Mouse (Mus musculus): ENCODE measurements around the gene Ears2. TPM values are rescaled to one million over a fixed set of nuclear protein-coding genes. Genes with fewer than 3 reads are reported as not detected.

The Ears2 gene
- 13.2 to 14.2 TPM (median 13.7 TPM) in 4 replicates for total RNA-seq (2023)

DNA sequence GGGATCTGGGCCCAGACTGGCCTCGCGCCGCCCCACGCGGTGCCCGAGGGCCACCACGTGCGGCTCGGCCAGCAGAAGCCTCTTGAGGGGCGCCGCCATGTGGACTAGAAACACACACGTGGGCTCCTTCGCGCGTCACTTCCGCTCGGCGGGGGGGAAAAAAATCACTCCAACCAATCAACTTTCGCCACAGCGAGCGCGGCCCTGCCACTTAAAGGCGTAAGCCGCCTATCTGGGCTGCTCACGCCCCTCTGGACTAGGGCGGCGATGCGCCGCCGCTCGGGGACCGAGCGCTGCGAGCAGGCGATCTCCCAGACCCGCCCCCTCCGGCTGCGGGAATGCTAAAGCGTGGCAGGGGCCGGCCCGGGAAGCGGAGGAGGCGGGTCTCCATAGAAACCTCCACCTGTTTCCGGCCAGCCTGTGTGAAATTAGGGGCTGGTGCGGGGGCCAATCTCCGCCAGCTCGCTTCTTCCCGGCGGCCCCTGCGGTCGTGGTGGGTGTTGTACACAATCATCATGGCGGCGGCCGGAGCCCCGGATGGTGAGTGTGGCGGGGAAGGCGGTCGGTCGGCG is at the start of gene Ears2, which contains the start of gene Ubfd1:
Gene Ears2 (minus strand): TSS at position 319 of the 572 bp plus-strand sequence.
Gene Ubfd1 (plus strand): TSS at position 231 of the 572 bp plus-strand sequence.

DNA sequence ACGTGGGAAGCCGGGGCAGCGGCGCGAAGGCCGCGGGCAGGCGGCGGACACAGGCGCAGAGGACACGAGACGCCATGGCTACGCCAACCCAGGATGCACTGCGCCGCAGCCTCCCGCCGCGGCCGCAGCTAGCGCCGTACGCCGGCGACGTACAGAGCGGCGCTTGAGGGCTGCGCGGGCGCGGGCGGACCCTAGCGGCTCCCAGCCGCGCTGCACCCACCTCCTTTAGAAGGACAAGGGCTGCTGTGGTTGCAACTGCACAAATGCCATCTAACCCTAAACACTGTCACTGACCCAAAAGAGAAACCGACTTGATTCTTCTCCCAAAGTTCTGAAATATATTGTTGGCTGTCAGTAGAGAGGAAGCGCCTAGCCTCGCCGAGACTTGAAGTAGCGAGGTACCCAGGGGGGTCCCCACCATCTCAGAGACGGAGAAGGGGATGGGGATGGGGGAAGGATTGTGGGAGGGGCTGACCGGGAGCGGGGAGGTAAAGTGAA is 34.7 kb upstream of the Ears2 start, which contains the start of gene Ndufab1:
Gene Ndufab1 (minus strand): TSS at position 140 of the 498 bp plus-strand sequence.

DNA sequence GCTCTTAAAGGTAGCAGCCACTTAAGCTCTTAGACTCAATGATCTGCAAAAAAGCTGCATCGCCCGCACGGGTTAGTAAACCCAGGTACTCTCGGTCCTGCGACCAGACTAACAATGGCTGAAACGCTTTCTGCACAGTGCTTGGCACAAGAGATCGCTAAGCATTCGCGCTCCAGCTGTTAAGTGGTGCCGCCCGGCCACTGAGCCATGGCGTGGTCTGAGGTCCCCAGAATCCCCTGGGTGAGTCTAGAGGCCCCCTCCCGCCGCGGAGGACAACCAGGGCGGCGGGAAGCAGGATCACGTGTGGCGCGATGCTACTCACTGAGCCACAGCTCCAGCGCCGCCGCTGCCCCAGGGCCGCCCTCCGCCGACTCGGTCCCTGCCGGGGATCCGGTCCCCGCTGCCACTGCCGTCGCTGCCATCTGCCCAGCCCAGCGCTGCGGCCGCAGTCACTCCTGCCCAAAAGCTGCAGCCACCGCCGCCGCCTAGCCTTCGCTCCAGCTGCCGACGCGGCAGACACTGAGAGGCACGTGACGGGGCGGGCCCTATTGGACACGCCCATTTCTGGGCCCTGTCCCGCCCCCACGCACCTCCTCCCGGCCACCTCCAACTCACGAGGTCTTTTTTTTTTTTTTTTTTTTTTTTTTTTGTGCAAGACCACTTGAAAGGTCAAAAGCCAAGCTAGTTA is 46.3 kb downstream of the Ears2 start, which contains the start of gene Gga2:
Gene Gga2 (minus strand): TSS at position 556 of the 688 bp plus-strand sequence.

Other genes starting within 250 kb of the Ears2 start
- gene Scnn1b, start 202.2 kb downstream of the Ears2 start, total RNA-seq (2023), result not detected in 4 replicates
- gene Cog7, start 85.6 kb downstream of the Ears2 start, total RNA-seq (2023), result 13.7 to 15.1 TPM (median 14.6 TPM) in 4 replicates
- gene Gga2, start 46.0 kb downstream of the Ears2 start, total RNA-seq (2023), result 315 to 340 TPM (median 338 TPM) in 4 replicates
- 37.1 to 45.9 TPM (median 38.5 TPM) in 4 replicates for gene Ubfd1, start 88 bp downstream of the Ears2 start, total RNA-seq (2023)
- gene Ndufab1, start 34.6 kb upstream of the Ears2 start, total RNA-seq (2023), result 72.5 to 84.0 TPM (median 77.7 TPM) in 4 replicates
- 6.1 to 7.0 TPM (median 6.2 TPM) in 4 replicates for gene Palb2, start 65.7 kb upstream of the Ears2 start, total RNA-seq (2023)
- 57.5 to 72.1 TPM (median 64.8 TPM) in 4 replicates for gene Dctn5, start 65.8 kb upstream of the Ears2 start, total RNA-seq (2023)
- 2.2 to 5.1 TPM (median 4.2 TPM) in 4 replicates for gene Plk1, start 92.2 kb upstream of the Ears2 start, total RNA-seq (2023)
- gene Ern2, start 118.9 kb upstream of the Ears2 start, total RNA-seq (2023), result not detected in 4 replicates
- gene Chp2, start 152.2 kb upstream of the Ears2 start, total RNA-seq (2023), result 0.50 TPM in 1 of 4 replicates, not detected in the others
- gene Prkcb, start 221.5 kb upstream of the Ears2 start, total RNA-seq (2023), result 540 to 551 TPM (median 545 TPM) in 4 replicates

All from B cell, adult 62 days (primary cell).